Mouse (Mus musculus) retina, postnatal 1 day (tissue): ENCODE measurements at regions not wholly inside any gene's neighbourhood (a gene's known extent, or its start where the extent isn't known, plus 50 kb on each side); places are given as distances from the start of the nearest gene placed in this dataset.

Source experiments
- DNase-seq: peaks from one replicate; pipeline ENCODE4 v3.0.0-alpha.2; 2012

DNA sequence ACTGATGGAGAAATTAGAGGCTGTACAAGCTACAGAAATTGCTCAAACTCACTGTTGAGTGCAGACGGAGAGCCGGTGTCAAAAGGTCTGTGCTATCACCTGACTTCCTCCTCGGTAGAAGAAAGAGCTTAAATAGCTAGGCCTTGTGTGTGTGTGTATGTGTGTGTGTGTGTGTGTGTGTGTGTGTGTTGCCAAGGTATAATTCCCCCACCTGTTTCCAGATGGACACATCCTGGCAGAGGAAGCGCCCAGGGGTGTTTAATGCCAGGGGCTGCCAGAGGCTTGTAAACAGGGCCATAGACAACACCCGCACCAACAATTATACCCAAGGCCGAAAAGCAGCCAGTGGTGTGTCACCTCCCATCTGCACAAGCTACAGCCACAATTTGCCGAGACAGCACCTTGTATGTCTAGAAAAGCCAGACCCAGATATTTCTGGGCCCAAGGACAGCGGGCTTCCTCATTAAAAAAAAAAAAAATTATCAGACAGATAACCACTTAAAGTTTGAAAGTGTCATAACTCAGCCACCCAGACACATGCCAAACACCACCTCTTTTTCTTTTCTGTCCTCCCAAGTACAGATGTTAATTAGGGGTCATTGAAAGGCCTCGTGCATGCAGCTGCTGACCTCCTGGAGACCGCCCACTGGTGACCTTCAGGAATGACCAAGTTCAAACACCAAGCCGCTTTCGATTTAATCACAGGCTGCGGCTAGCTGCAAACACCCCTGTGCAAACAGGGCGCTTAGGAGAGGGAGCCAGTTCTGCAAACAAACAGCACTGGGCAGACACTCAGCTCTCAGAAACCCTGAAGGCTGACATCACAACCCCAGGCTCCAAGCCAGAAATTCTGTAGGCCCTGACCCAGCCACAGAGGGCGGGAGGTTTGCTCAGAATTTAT is 188.0 kb upstream of the Ubl3 start:
- no peak for DNase-seq

DNA sequence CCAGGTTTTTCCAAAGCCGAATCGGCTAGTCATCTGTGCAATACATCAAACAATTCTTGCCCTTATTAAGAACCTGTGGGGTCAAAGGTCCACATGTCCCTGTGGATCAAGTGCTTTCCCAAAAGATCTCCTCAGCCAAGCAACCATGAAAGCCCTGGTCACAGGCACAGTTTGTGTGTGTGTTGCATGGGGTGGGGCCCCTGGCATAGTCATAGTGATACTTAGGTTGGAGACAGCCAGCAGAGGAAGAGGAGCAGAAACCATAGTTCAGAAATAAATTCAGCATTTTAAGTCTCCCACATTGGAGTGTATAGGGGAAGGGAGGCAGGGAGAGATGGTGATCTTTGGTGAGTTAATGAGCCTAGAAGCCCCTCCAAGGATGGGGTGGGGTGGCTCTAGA is 187.1 kb upstream of the Ubl3 start:
- no peak for DNase-seq

DNA sequence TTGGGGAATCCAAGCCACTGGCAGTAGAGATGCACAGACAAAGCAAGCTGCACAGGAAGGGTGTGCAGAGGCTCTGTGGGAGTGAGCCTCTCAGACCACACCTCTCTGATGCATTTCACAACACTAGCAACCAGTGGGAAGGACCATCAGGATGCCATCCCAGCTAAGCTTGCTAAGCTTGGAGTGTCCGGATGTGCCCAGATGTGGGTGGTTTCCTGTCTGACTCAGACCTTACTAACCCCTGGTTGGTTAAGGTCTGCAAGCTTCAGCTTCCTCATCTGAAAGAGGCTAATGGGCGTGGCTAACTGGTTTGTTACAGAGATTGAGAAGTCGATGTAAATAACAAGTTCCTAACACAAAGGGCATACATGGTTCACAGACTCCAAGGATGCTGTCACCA is 186.6 kb upstream of the Ubl3 start:
- DNase-seq, result no peak

DNA sequence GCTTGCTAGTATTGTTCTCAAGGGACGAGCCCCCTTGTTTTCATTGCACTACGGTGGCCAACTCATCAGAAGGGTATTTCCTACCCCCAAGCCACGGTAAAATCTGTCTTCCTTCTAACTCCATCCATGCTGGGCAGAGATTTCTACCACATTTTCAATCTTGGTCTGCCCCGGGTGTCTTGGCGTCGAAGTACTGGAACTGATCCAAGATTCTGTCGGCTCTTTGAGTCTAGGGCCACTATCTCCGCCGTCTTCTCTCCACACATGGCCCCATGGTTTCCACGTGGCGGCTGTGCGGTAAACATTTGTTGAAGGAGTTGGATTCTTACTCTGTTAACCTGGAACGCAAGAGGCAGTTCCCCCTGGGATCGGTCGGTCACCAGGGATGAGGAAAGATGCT is 177.0 kb upstream of the Ubl3 start:
- DNase-seq, result no peak

DNA sequence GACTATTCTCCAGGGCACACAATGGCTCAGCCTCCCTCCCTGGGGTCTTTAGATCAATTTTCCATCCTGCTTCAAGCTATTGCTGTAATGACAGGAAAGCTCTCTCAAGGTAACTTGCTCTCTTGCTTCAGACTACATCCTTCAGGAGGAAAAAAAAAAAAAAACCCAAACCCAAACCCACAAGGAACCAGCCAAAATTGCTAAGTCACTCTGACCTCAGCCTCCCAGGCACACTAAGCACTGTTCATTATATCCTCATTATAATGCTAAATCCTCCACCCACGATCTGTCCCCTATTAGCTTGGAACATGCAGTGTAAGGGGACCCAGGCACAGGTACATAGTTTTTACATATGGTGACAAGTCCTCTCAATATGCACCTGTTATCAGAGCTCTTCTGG is 175.9 kb upstream of the Ubl3 start:
- no peak for DNase-seq

DNA sequence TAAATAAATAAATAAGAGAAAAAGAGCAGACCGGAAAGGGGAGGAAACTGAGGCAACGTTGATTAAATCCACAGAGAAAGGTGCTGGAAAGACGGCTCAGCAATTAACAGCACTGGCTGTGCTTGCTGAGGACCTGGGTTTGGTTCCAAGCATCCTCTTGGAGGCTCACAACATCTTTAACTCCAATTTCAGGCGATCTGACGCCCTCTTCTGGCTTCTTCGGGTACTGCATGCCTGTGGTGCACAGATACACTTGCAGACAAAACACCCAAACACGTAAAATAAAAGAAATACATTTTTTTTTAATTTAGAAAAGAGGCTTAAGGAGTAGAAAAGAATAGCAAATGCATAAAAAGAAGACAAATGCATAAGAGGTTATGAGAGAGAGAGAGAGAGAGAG is 173.9 kb upstream of the Ubl3 start:
- DNase-seq, result no peak

DNA sequence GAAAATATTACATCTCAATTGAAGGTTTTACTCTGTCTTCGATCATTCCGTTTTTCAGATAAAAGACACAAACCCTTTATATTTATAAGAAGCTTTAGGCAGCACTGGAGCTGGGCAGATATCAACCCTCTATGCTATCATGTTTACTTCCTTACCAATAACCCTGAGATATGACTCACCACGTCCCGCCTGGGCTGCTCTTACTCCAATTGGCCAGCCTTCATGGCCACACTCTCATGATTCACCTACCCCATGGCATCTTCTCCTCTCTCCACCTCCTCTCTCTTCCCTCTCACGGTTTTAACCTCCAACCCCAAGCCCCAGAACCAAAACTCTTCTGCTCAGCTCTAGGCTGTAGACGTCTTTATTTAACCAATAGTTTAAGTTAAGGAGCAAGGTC is 171.9 kb upstream of the Ubl3 start:
- no peak for DNase-seq

DNA sequence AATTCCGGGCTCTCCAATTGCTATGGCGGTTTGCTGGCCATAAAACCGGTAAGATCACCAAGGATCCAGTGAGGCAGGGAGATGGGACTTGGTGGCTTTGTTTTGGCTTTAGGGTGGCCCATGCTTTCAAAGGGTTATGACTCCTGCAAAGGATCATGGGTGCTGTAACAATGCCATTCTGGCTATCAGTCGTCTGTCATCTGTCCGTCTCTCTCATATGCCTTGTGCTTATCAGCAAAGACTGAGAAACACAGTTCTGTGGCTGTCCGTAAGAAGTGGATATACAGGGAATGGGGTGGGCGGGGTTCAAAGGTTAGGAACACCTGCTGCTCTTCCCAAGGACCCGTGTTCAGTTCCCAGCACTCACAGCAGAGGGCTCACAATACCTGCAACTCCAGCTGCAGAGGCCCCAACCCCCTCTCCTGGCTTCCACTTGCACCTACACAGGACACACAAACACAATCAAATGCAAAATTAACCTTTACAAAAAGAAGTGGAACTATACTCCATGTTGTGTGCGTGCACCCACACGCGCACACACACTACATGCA is 171.2 kb upstream of the Ubl3 start:
- DNase-seq, result no peak

DNA sequence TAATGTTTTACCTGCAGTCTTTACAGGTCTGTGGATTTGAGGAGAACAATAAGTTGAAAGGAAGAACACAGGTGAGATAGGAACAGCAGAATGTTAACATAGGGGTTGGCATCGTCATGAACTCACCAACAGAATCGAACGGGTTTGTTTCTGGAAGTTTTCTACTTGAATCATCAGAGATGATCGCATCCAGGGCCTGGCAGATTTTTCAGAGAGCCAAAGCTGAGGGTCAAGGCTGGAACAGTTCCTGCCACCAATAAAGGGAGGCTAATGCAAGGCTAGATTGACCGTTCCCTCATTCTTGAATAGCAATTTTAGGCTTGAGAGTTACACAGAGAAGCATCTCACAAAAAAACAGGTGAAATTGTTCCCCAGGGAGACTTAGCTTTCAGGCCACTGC is 168.0 kb upstream of the Ubl3 start:
- no peak for DNase-seq

DNA sequence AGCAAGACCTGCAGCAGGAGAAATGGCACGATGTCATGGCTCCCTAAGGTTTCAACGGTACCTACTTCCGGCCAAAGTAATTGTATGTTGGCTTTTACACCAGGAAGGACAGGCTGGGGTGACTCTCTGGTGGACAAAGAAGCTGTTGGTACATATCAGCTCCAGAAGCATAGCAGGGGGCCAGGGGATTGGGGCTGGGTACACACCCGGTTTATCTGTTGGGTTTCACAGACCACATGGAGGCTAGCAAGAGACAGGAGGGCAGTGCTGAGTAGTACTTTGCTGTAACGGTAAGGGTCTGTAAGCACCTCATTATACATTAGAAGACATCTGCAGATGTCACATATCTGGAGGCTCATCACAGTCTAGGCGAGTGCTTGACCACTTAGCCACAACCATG is 164.0 kb upstream of the Ubl3 start:
- DNase-seq, result no peak

DNA sequence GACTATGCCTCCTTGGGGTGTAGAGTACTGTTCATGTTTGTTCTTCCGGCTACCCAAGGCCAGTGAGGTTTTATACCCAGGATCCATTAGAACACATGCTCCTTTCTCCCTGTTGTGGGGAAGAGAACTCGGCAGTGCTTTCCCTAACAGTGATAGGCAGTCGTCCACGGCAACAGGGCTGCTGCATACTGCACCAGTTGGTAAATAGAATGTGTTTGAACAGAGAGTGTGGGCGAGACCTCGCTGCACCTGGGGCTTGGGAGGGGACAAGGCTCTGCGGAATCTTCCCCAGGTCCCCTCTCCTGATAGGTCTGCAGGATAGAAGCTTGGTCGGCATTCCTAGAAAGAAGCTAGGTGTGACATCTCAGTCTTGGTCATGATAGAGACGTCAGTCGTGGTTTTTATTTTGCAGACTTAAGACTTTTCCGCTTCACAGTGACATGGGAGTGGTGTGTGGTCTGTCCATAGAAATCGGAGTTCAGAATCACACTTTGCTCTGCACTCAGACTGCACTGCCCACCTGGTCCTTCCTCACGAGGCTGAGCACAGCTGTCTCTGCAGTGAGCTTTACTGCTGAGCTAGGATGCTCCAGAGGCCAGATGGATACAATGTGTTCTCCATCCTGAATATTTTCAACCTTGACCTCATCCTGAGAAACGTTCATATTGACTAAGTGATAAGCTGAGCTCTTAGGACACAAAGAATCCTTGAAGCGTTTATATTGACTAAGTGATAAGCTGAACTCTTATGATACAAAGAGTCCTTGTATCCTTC is 162.8 kb upstream of the Ubl3 start:
- DNase-seq, result no peak

DNA sequence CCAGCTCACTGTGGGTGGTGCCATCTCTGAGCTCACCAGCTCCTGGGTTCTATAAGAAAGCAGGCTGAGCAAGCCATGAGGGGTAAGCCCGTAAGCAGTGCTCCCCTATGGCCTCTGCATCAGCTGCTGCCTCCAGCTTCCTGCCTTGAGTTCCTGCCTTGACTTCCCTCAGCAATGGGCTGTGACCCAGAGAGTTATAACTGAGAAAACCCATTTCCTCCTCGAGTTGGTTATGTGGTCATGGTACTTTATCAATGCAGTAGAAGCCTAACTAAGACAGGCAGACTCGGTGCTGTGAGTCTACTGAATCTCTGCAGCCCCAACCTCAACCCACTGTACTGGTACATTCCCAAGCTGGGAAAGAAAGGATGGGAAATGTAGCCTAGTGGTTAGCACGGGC is 162.2 kb upstream of the Ubl3 start:
- no peak for DNase-seq

DNA sequence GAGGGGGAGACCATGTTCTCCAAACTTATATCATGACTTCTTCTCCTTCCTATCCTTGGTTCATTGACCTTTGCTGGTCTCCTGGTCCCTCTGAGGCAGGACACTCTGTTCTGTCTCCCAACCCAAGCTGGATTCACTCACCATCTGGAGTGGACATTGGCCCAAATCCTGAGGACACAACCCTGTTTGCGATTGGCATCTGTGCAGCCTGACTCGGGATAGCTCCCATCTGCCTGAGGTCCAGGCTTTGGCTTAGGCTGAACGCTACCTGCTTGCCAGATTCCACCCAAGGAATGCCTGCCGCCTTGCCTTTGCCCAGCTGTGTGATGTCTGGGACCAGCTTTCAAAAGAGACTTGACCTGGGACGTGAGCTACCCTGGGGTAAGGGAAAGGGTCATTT is 161.2 kb upstream of the Ubl3 start:
- no peak for DNase-seq

DNA sequence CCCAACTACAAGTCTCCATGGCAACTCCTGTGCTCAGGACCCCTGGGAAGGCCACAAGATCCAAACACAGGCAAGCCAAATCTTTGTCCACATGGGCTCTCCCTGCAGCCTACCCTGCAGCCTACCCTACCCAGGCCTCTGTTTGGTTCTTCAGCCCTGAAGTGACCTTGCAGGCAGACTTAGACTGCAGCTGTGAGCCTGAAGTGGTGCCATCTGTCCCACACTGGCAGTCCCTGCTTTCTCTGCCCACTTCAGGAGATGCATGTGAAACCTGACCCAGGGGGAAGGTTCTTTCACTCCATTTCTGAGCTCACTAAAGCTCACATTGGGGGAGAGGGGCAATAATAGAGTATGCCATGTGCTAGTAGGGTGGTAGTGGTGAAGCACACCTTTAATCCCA is 160.4 kb upstream of the Ubl3 start:
- DNase-seq, result no peak

DNA sequence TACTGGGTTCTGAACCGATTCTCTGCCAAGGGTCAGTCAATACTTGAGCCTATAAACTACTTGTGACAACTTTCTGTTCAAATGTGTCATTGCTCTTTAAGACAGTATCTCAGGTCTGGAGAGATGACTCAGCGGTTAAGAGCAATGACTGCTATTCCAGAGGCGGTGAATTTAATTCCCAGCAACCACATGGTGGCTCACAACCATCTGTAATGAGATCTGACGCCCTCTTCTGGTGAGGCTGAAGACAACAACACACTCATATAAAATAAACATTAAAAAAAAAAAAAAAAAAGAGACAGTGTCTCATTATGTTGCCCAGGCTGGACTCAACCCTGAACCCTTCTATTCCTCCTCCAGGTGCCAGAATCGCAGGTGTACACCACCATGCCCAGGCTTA is 159.0 kb upstream of the Ubl3 start:
- DNase-seq, result no peak

DNA sequence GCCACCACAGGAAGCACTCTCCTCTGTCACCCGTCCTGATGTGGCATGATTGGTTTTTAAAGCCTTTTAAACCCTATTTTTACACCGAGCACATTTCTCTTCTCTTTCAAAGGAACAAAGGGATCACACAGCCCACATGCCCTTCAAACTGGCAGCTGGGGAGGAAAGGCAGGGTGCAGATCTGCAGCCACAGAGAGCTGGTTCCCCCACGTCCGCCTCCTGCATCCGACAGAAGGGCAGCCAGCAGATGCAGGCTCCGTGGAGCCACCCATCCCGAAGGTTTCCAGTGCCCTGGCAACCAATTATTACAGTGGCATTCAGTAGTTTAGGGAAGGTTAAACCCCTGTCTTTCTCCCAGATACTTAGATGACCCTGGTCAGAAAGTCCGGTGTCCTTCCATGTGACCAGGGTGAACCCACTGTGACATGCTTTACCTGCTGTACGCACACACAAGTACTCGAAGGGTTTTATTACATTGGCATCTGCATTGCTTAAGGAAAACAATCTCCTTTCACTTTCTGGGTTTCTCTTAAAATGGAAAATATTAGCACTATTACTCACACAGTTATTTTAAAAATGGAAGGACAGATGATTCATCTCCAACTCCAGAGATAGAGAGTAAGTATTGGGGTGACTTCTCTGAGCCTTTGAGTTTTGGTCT is 156.7 kb upstream of the Ubl3 start:
- no peak for DNase-seq

DNA sequence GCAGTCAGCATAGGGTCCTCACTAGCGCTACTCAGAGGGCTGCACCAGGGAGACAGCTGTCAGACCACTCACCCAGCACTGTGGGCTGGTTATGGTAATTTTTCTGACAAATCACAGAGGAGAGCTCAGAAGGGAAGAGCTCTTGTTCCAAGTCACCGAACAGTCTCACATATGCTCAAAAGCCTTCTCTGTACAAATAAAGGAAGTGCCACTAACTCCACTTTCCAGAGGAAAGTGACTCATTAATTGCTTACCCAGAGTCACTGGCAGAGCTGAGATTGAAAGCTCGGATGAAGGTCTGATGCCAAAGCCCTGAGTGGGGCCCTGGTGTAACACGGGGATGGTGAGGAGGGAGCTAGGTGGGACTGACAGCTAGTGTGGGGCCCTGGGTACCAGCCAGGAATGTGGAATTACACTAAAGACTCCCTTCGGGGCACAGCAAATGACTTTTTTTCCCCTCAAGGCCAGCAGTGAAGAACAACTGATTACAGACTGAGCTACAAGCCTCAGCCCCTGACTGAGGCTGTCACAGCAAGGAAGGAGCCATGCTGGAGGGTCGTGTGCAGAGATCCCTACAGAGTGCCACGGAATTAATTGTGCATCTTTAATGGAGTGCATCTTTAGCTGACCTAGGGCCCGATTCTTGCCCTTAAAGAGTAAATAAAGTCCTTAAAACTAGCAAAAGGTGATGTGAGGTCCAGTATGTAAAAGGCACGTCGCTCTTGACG is 155.6 kb upstream of the Ubl3 start:
- peak; percentile 35 for DNase-seq

DNA sequence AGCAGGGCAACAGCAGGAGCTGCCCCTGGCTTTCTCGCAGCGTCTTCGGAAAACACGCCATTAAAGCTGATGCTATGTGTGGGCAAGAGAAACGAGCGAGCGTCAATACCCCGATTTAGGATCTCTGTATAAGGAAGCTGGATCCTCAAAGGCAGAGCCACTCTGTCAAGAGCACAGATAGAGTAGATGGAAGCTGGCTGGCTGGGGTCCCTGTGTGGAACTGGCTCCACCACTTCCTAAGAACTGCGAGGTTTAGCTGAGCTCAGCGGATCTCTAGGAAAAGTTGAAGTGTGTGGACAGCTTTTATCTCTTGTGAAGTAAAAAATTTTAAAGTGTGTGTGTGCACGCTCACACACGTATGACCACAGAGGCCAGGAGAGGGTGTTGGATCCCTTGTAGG is 154.7 kb upstream of the Ubl3 start:
- no peak for DNase-seq

DNA sequence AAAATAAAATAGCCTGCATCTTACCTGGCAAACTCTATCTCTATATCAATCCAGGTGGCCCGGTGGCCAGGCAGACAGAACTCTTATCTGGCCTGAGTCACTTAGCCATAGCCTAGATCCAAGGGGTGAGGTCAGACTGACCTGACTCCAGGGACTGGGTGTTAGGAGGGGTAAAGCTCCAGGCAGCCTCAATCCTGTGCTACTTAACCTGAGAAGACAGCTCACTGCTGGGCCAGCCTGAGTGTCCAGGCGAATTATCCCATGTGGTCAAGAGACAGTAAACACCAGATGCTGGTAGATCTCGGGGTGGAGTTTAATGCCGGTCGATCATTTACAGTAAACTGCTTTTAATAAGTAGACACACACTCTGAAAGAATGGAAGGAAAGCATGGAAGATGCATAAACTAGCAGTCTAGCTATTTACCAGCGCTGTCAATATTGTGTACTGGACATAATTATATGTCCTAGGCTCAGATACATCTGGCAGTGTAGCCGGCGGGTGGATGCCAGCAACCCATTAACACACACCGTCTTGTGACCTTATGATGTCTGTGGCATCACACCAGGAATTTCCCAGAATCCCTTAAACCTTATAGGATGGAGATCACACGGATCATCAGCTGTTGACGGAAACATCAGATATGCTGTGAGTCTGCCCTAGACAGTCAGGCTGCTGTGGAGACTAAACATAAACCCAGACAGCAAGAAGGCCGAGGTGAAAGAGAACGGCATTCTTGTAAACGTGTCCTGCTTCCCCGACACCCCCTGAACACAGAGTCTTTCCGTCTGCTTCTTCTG is 153.9 kb upstream of the Ubl3 start:
- DNase-seq, result peak; percentile 77

DNA sequence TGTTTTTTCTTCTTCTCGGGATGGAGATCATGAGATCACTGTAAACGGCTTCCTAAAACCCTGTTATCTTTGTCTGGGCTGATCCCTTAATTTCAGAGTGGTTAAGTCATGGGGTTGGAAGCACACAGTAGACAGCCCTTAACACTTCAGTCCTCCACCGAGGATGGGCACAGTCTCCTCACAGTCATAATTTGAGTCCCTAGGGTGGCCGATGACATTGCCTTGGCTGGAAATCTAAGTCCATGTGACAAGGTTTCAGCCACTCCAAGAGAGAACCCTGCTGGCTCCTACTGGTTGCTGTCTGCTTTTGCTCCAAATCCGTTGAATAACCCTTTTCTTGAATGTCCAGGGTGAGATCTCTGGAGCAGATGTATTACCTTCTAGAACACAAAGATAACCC is 152.2 kb upstream of the Ubl3 start:
- DNase-seq, result no peak

DNA sequence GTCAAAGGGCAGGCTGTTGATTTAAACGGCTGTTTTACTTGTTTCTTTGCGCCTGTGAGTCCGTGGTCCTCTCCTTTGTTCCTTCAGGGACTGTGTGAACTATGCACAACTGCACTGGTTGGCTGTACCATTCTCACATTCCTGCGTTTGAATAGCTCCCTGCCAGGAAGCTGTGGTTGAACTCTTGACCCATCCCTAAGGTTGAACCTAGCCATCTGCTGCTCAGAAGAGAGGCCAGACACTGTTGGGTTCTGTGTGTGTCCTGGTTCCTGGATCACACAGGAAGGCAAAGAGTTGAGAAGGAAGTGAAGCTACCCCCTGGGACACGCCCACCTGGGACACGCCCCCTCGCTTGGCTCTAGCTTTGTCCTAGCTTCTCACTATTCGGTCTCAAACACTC is 149.3 kb upstream of the Ubl3 start:
- DNase-seq, result no peak

DNA sequence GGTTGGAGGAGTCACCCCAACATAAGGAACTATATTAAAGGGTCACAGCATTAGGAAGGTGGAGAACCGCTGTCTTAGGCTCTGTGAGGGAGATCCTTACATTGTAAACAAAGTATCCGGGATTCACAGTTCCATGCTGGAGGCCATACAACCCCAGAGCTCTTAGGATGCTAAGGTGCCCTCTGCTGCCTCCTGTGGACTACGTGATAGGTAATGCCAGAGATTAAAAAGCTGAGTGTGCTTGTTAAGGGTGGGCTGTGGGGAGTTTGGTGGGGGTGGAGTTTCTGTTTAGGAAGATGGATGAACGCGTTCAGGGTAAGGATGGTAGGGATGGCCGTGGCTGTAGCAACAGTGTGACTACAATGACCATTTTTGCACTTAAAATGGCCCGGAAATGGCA is 148.4 kb upstream of the Ubl3 start:
- no peak for DNase-seq
